Mouse (Mus musculus) kidney, adult 2 months (tissue): ENCODE data around the gene 2900026A02Rik.

Source experiments
- CTCF ChIP-seq: fragments of 200-500 bp; conservative IDR thresholded peaks from 2 replicates; pipeline ENCODE4 v1.5.1; 2011; ENCODE audit warnings: low read depth, mild to moderate bottlenecking, control low read depth, low read length, moderate library complexity, mixed read lengths; ENCODE audit not compliant: insufficient read depth, insufficient read length
- POLR2A ChIP-seq: fragments of 200-500 bp; IDR thresholded peaks from one replicate; pipeline ENCODE4 v1.6.1; 2011; ENCODE audit warnings: low read depth, low read length, control low read depth

- TF ChIP-seq POLR2A (no peak), CTCF (no peak)
Observed at GRCm38 (mm10) chr5:113218617-113219235, 2.3 kb downstream of the 2900026A02Rik start.
